Mouse (Mus musculus): Measurements from ENCODE around the gene Gm45062. TPM values are rescaled to one million over a fixed set of nuclear protein-coding genes. Genes with fewer than 3 reads are reported as not detected.
A peak's percentile ranks its signal among the peaks of the same experiment; 100 is the strongest.

The Gm45062 gene
- 10.6 and 12.9 TPM in 2 replicates for polyA plus RNA-seq (2014; fragmentation: Nextera tagmentation; extraction: Ambion mirVana)

DNA sequence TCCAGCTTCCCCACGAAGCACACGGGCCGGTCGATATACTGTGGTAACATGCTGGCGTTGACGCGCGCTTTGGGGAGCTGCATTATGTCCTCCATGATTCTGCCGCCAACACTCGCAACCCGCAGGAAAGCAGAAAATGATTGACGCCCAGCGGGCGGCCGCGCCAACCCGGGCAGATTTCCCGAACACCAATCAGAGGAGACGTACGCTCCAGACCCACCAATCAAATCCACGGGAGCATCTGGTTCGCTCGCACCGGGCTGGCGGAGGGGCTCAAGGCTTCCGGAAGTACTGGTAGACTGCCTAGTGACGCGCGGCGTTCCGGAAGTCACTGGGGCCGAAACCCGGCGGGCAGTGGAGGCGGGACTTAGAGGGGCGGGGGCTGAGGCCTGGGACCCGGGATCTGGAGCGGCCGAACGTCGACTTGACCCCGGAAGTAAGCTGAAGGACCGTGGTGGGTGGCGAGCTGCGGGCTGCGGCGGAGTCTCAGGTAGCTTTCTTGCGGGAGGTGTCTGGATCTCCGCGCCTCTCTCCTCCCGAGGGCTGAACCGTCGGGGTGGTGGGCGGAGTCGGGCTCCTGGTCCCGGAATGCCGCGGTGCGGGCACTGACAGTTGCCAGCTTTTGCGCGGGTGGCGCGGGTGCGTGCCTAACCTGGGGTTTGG lies at the start of gene Gm45062, which contains the start of the genes Rpa3 and Umad1:
Gene Gm45062 (plus strand): TSS at position 447 of the 663 bp plus-strand sequence.
Gene Rpa3 (minus strand): TSS at position 170 of the 663 bp plus-strand sequence.
Gene Umad1 (plus strand): TSS at position 285 of the 663 bp plus-strand sequence.
- under 1% methylated on average over 62 of the region's 64 CpGs for WGBS
- no peaks in the 10 kb centered on the region for H3K27me3 ChIP-seq (ENCODE audit: control insufficient read depth, insufficient read depth, low read length)
- H3K36me3 ChIP-seq (replicated peaks; ENCODE audit: control insufficient read depth, insufficient read depth) = peaks cover under 1% of the 10 kb centered on the region
- ATAC-seq (ENCODE audit: low FRiP score) (peak; percentile 100), DNase-seq (ENCODE audit: low spot score) (peak; percentile 97)
- H3K4me1 ChIP-seq (replicated peaks; ENCODE audit: control insufficient read depth, insufficient read depth, low read length) = peaks cover 18% of the 10 kb centered on the region
- no peaks in the 10 kb centered on the region for H3K9me3 ChIP-seq (ENCODE audit: control insufficient read depth, low read length)
- peak within 1 kb of the TSS; percentile 85 for H3K27ac ChIP-seq
- H3K4me3 ChIP-seq (replicated peaks; ENCODE audit: low read length) = peak within 1 kb of the TSS; percentile 77
- peak within 1 kb of the TSS; percentile 81 for H3K9ac ChIP-seq
- peak within 1 kb of the TSS; percentile 74 for H3K4me2 ChIP-seq (replicated peaks)

DNA sequence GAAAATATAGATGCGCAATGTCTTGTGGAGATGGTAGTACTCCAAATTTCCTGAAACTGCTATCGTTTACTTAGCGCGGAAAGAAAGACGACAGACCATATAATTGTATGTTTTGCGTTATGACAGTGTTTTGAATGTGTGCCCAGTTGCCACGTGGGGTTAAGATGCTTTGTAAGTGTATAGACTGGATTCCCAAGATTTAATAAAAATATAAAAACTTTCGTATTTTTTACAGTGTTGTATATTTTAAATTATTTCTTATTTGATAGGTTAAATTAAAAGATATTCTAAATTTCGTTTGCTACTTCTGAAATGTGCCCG lies 49.4 kb upstream of the Gm45062 start:
- Histone ChIP-seq H3K9ac (peak overlapping the region; percentile 92), H3K4me2 (replicated peaks) (peak overlapping the region; percentile 63), H3K36me3 (replicated peaks; ENCODE audit: control insufficient read depth, insufficient read depth) (peaks cover 3% of the 10 kb centered on the region), H3K27me3 (ENCODE audit: control insufficient read depth, insufficient read depth, low read length) (no peaks in the 10 kb centered on the region), H3K4me3 (replicated peaks; ENCODE audit: low read length) (peak overlapping the region; percentile 85), H3K4me1 (replicated peaks; ENCODE audit: control insufficient read depth, insufficient read depth, low read length) (peaks cover 10% of the 10 kb centered on the region), H3K9me3 (ENCODE audit: control insufficient read depth, low read length) (no peaks in the 10 kb centered on the region), H3K27ac (peak overlapping the region; percentile 92)
- 9% methylated on average over 10 of the region's 10 CpGs for WGBS
- DNase-seq (ENCODE audit: low spot score) (no peak), ATAC-seq (ENCODE audit: low FRiP score) (no peak)

GRCm38 (mm10) chr6:8210661-8211060 lies 48.6 kb upstream of the Gm45062 start:
- peaks cover 11% of the 10 kb centered on the region for H3K36me3 ChIP-seq (replicated peaks; ENCODE audit: control insufficient read depth, insufficient read depth)
- H3K27ac ChIP-seq = no peak overlapping the region
- peak overlapping the region; percentile 63 for H3K4me2 ChIP-seq (replicated peaks)
- no peak overlapping the region for H3K9ac ChIP-seq
- DNase-seq (ENCODE audit: low spot score) (no peak), ATAC-seq (ENCODE audit: low FRiP score) (no peak)
- H3K27me3 ChIP-seq (ENCODE audit: control insufficient read depth, insufficient read depth, low read length) = no peaks in the 10 kb centered on the region
- 83% methylated on average over 3 of the region's 3 CpGs for WGBS
- no peaks in the 10 kb centered on the region for H3K9me3 ChIP-seq (ENCODE audit: control insufficient read depth, low read length)
- peak overlapping the region; percentile 85; the same call in 1 of the 2 replicates for H3K4me3 ChIP-seq (replicated peaks; ENCODE audit: low read length)
- peaks cover 10% of the 10 kb centered on the region for H3K4me1 ChIP-seq (replicated peaks; ENCODE audit: control insufficient read depth, insufficient read depth, low read length)

DNA sequence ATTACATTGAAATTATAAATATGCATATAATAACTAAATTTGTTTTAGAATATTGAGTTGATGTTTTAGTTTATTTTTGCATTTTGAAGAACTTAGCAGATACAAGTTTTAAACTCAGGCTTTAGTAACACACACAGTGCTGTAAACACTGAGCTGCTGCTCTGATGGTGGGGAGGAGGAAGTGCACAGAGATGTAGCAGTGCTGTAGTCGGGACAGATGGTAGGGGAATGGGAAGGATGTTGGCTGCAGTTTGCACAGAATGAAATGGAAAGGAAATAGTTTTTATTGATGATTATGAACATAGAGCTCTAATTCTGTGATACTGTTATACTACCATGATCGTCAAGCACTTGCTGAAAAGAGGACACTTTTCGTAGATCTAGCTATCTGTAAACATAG lies 32.2 kb upstream of the Gm45062 start:
- Histone ChIP-seq H3K9me3 (ENCODE audit: control insufficient read depth, low read length) (no peaks in the 10 kb centered on the region), H3K36me3 (replicated peaks; ENCODE audit: control insufficient read depth, insufficient read depth) (peaks cover 59% of the 10 kb centered on the region), H3K4me1 (replicated peaks; ENCODE audit: control insufficient read depth, insufficient read depth, low read length) (no peaks in the 10 kb centered on the region), H3K27ac (no peak overlapping the region), H3K4me2 (replicated peaks) (no peak overlapping the region), H3K9ac (no peak overlapping the region), H3K4me3 (replicated peaks; ENCODE audit: low read length) (no peak overlapping the region), H3K27me3 (ENCODE audit: control insufficient read depth, insufficient read depth, low read length) (no peaks in the 10 kb centered on the region)
- ATAC-seq (ENCODE audit: low FRiP score) (no peak), DNase-seq (ENCODE audit: low spot score) (no peak)
- whole genome bisulfite sequencing = 89% methylated on average over 3 of the region's 3 CpGs

GRCm38 (mm10) chr6:8228596-8228995 lies 30.7 kb upstream of the Gm45062 start:
- 93% methylated on average over 3 of the region's 3 CpGs for WGBS
- no peak overlapping the region for H3K9ac ChIP-seq
- no peaks in the 10 kb centered on the region for H3K9me3 ChIP-seq (ENCODE audit: control insufficient read depth, low read length)
- H3K36me3 ChIP-seq (replicated peaks; ENCODE audit: control insufficient read depth, insufficient read depth) = peaks cover 69% of the 10 kb centered on the region
- DNase-seq (ENCODE audit: low spot score) = no peak
- H3K27ac ChIP-seq = no peak overlapping the region
- H3K4me2 ChIP-seq (replicated peaks) = no peak overlapping the region
- H3K4me3 ChIP-seq (replicated peaks; ENCODE audit: low read length) = no peak overlapping the region
- no peaks in the 10 kb centered on the region for H3K4me1 ChIP-seq (replicated peaks; ENCODE audit: control insufficient read depth, insufficient read depth, low read length)
- ATAC-seq (ENCODE audit: low FRiP score) = no peak
- no peaks in the 10 kb centered on the region for H3K27me3 ChIP-seq (ENCODE audit: control insufficient read depth, insufficient read depth, low read length)

DNA sequence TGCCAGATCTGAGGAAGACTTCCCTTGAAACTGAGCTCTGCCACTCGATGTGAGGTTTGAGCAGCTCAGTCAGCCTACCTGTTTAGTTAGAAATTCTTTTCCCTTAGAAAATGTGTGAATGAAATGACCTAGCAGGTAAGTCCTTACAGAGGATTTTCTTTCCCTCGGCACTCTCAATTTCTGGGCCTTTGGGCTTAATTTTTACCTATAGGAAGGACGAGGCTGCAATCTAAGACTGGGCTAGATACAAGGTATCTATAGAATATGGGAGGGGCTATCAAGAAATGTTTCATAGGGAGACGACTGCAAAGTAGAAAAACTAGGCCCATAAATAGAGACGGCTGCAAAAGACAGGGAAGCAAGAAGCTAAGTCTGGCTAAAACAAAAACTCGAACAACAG lies 934 bp upstream of the Gm45062 start:
- no peak for DNase-seq (ENCODE audit: low spot score)
- Histone ChIP-seq H3K9ac (peak overlapping the region; percentile 76), H3K9me3 (ENCODE audit: control insufficient read depth, low read length) (no peaks in the 10 kb centered on the region), H3K4me1 (replicated peaks; ENCODE audit: control insufficient read depth, insufficient read depth, low read length) (peaks cover 18% of the 10 kb centered on the region), H3K4me3 (replicated peaks; ENCODE audit: low read length) (peak overlapping the region; percentile 77), H3K4me2 (replicated peaks) (peak overlapping the region; percentile 66), H3K27ac (peak overlapping the region; percentile 78), H3K27me3 (ENCODE audit: control insufficient read depth, insufficient read depth, low read length) (no peaks in the 10 kb centered on the region), H3K36me3 (replicated peaks; ENCODE audit: control insufficient read depth, insufficient read depth) (peaks cover 8% of the 10 kb centered on the region)
- 11% methylated on average over 6 of the region's 6 CpGs for WGBS
- no peak for ATAC-seq (ENCODE audit: low FRiP score)

DNA sequence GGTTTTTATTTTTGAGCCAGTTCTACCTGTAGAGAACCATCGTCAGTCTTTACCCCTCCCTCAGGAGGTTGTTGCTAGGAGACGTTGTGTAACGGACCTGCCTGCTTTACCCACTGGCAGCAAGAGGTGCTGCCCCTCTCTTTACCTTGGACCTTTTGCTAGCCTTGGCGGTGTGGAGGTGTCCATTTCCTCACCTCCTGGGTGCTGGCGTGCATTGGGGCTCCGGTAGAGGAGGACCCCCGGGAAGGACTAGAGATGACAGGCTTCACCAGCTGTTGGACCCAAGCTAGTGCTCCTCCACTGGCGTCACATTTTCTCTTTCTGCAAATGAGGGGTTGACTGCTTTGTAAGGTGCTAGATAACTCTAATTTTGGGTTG lies 406 bp downstream of the Gm45062 start:
- DNase-seq (ENCODE audit: low spot score) = peak; percentile 37
- H3K4me2 ChIP-seq (replicated peaks) = peak overlapping the region; percentile 74
- 0% methylated on average over 8 of the region's 8 CpGs for WGBS
- H3K9me3 ChIP-seq (ENCODE audit: control insufficient read depth, low read length) = no peaks in the 10 kb centered on the region
- no peaks in the 10 kb centered on the region for H3K27me3 ChIP-seq (ENCODE audit: control insufficient read depth, insufficient read depth, low read length)
- no peaks in the 10 kb centered on the region; the same call in 1 of the 2 replicates for H3K36me3 ChIP-seq (replicated peaks; ENCODE audit: control insufficient read depth, insufficient read depth)
- ATAC-seq (ENCODE audit: low FRiP score) = no peak; the same call in 1 of the 2 replicates
- H3K4me3 ChIP-seq (replicated peaks; ENCODE audit: low read length) = peak overlapping the region; percentile 77
- H3K27ac ChIP-seq = peak overlapping the region; percentile 85
- peaks cover 18% of the 10 kb centered on the region for H3K4me1 ChIP-seq (replicated peaks; ENCODE audit: control insufficient read depth, insufficient read depth, low read length)
- H3K9ac ChIP-seq = peak overlapping the region; percentile 81

GRCm38 (mm10) chr6:8271047-8271446 lies 11.8 kb downstream of the Gm45062 start:
- Histone ChIP-seq H3K9ac (no peak overlapping the region), H3K4me3 (replicated peaks; ENCODE audit: low read length) (no peak overlapping the region), H3K9me3 (ENCODE audit: control insufficient read depth, low read length) (no peaks in the 10 kb centered on the region), H3K36me3 (replicated peaks; ENCODE audit: control insufficient read depth, insufficient read depth) (peaks cover 17% of the 10 kb centered on the region), H3K4me1 (replicated peaks; ENCODE audit: control insufficient read depth, insufficient read depth, low read length) (no peaks in the 10 kb centered on the region), H3K4me2 (replicated peaks) (no peak overlapping the region), H3K27ac (no peak overlapping the region), H3K27me3 (ENCODE audit: control insufficient read depth, insufficient read depth, low read length) (no peaks in the 10 kb centered on the region)
- ATAC-seq (ENCODE audit: low FRiP score) (no peak), DNase-seq (ENCODE audit: low spot score) (no peak)
- 85% methylated on average over 3 of the region's 3 CpGs for WGBS

DNA sequence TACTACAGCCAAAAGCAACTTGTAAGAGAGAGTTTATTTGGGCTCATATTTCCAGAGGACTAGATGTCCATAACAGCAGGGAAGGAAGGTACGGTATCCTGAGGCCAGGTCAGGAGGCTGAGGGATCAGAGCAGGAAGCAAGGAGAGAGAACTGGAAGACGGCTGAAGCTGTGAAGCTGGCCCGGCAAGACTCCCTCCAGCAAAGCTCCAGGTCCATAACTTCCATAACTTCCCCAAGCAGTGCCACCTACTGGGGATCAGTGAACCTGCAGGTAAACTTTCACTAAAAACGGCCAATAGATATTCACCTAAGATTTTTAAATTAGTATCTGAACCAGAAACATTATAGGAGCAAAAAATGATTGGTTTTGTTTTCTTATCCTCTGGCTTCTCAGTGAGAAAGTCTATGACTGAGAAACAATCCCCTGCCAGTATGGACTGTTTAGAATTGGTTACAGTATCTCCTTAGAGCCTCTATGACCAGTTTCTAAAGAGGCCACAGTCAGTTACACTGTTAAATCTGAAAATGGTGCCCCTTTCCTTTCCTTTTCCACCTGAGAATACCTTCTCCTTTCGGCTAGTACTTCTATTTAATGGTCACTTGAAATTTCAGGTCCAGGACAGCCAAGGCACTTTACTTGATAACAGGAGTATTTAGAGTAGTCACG lies 15.3 kb downstream of the Gm45062 start:
- Histone ChIP-seq H3K9me3 (ENCODE audit: control insufficient read depth, low read length) (no peaks in the 10 kb centered on the region), H3K4me2 (replicated peaks) (no peak overlapping the region), H3K4me1 (replicated peaks; ENCODE audit: control insufficient read depth, insufficient read depth, low read length) (no peaks in the 10 kb centered on the region), H3K9ac (no peak overlapping the region), H3K4me3 (replicated peaks; ENCODE audit: low read length) (no peak overlapping the region), H3K27ac (peak overlapping the region; percentile 32; the same call in 1 of the 2 replicates), H3K36me3 (replicated peaks; ENCODE audit: control insufficient read depth, insufficient read depth) (peaks cover 17% of the 10 kb centered on the region), H3K27me3 (ENCODE audit: control insufficient read depth, insufficient read depth, low read length) (no peaks in the 10 kb centered on the region)
- DNase-seq (ENCODE audit: low spot score) = peak; percentile 68
- no peak for ATAC-seq (ENCODE audit: low FRiP score)
- 37% methylated on average over 6 of the region's 6 CpGs for WGBS
